17 mouse cellular contexts compared by ENCODE assay signal in the genomic region with DNA sequence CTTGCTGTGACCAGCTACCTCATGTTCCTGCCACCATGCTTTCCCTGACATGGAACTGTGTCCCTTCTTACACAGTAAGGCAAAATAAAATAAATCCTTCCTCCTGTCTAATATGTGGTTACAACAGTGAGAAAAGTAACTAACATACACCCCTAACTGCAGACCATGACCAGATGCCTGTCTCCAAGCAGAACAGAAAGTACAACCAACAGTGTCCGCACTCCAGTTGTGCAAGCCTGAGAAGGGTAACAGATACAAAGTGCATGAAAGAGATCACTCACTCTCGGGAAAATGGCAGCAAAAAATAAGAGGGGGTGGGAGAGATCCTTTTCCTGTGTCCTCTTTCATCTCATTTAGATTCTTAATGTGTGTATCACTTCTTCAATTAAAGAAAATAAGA.
"Had no signal": no experiment of that assay in that cellular context is flagged by ENCODE, and none has a peak within 500 bp of the region (broad histone marks: within the 10 kb centered on the region; RNA-seq: fewer than 3 reads in every experiment).

No protein-coding gene starts in this region.

- H3K9me3 ChIP-seq: midbrain, embryonic 10.5 days; midbrain, embryonic 12.5 days; neural tube, embryonic 13.5 days; neural tube, embryonic 15.5 days had no signal

- H3K27me3 ChIP-seq: midbrain, embryonic 12.5 days; neural tube, embryonic 13.5 days; neural tube, embryonic 15.5 days had no signal

- H3K27ac ChIP-seq: midbrain, embryonic 10.5 days; midbrain, embryonic 12.5 days; neural tube, embryonic 13.5 days; neural tube, embryonic 15.5 days had no signal

- ATAC-seq: midbrain, embryonic 16.5 days had no signal

- H3K4me3 ChIP-seq: midbrain, embryonic 10.5 days; midbrain, embryonic 12.5 days; myocyte; neural tube, embryonic 13.5 days; neural tube, embryonic 15.5 days had no signal

- H3K36me3 ChIP-seq: midbrain, embryonic 10.5 days; midbrain, embryonic 12.5 days; neural tube, embryonic 13.5 days; neural tube, embryonic 15.5 days had no signal

- H3K4me1 ChIP-seq: midbrain, embryonic 10.5 days; midbrain, embryonic 12.5 days; neural tube, embryonic 13.5 days; neural tube, embryonic 15.5 days had no signal

- DNase-seq: lung, adult 18-20 months; lung, embryonic 14.5 days; lung, postnatal 10 days; lung, postnatal 4 days; midbrain, embryonic 14.5 days; right cerebral cortex, postnatal 25 days; right cerebral cortex, postnatal 4 days; spleen, adult 18-20 months; thymus, adult 18-20 months; thymus, postnatal 14 days; thymus, postnatal 36 days had no signal

- H3K9ac ChIP-seq: lung, embryonic 14.5 days; midbrain, embryonic 12.5 days; neural tube, embryonic 13.5 days; neural tube, embryonic 15.5 days had no signal

- H3K4me2 ChIP-seq: lung, embryonic 14.5 days; midbrain, embryonic 12.5 days; neural tube, embryonic 13.5 days; neural tube, embryonic 15.5 days had no signal
